Mouse (Mus musculus) liver, postnatal 0 days (tissue): ENCODE measurements at regions not wholly inside any gene's neighbourhood (a gene's known extent, or its start where the extent isn't known, plus 50 kb on each side); places are given as distances from the start of the nearest gene placed in this dataset.
A peak's percentile ranks its signal among the peaks of the same experiment; 100 is the strongest.

Experiments used
- ATAC-seq: fragments of 200-750 bp; cut with Nextera tagmentation; 2 replicates; pipeline ENCODE4 v1.8.0; 2017; ENCODE audit warnings: mild to moderate bottlenecking, moderate library complexity
- DNase-seq: peaks from one replicate; pipeline ENCODE4 v3.0.0-alpha.2; 2016
- H3K27ac ChIP-seq: fragments of 300-500 bp; sonication (generic); 2 replicates; pipeline ENCODE4 v1.5.1; 2014; ENCODE audit warnings: antibody characterized with exemption, moderate library complexity, mild to moderate bottlenecking, low read depth
- H3K27me3 ChIP-seq: fragments of 300-500 bp; sonication (generic); 2 replicates; pipeline ENCODE4 v1.6.1; 2014; ENCODE audit warnings: low read length, control low read depth, mixed read lengths; ENCODE audit not compliant: insufficient read depth
- H3K36me3 ChIP-seq: fragments of 300-500 bp; sonication (generic); replicated peaks from 2 replicates; pipeline ENCODE4 v1.6.1; 2014; ENCODE audit warnings: mild to moderate bottlenecking, control low read depth, low read length, moderate library complexity, mixed read lengths; ENCODE audit not compliant: insufficient read depth
- H3K4me1 ChIP-seq: fragments of 300-500 bp; sonication (generic); 2 replicates; pipeline ENCODE4 v1.6.1; 2014; ENCODE audit warnings: antibody characterized with exemption, mild to moderate bottlenecking, control low read depth; ENCODE audit not compliant: insufficient read depth
- H3K4me2 ChIP-seq: fragments of 300-500 bp; sonication (generic); 2 replicates; pipeline ENCODE4 v1.6.1; 2014; ENCODE audit warnings: low read depth, mild to moderate bottlenecking, low read length, moderate library complexity, mixed read lengths
- H3K4me3 ChIP-seq: fragments of 300-500 bp; sonication (generic); 2 replicates; pipeline ENCODE4 v1.5.1; 2014; ENCODE audit warnings: low read depth, low read length
- H3K9ac ChIP-seq: fragments of 300-500 bp; sonication (generic); replicated peaks from 2 replicates; pipeline ENCODE4 v1.6.1; 2014; ENCODE audit warnings: mild to moderate bottlenecking, moderate library complexity
- H3K9me3 ChIP-seq: fragments of 300-500 bp; sonication (generic); 2 replicates; pipeline ENCODE4 v1.6.1; 2016; ENCODE audit warnings: mild to moderate bottlenecking, control low read depth, low read length, mixed read lengths
- CTCF ChIP-seq: sonication (generic); IDR thresholded peaks from 2 replicates; pipeline ENCODE4 v1.5.1; 2016; ENCODE audit warnings: antibody characterized with exemption, low read depth
- EP300 ChIP-seq: IDR thresholded peaks from 2 replicates; pipeline ENCODE4 v1.6.1; 2016; ENCODE audit warnings: antibody characterized with exemption, low read depth, mild to moderate bottlenecking
- WGBS: fragments of 180-500 bp; shearing (Covaris S2); extraction: QIAGEN DNeasy Blood & Tissue Kit; methylation state at CpG from one replicate; pipeline ENCODE4 v1.1.7; 2014; ENCODE audit not compliant: insufficient replicate concordance; 5-methylcytosine and 5-hydroxymethylcytosine counted together

DNA sequence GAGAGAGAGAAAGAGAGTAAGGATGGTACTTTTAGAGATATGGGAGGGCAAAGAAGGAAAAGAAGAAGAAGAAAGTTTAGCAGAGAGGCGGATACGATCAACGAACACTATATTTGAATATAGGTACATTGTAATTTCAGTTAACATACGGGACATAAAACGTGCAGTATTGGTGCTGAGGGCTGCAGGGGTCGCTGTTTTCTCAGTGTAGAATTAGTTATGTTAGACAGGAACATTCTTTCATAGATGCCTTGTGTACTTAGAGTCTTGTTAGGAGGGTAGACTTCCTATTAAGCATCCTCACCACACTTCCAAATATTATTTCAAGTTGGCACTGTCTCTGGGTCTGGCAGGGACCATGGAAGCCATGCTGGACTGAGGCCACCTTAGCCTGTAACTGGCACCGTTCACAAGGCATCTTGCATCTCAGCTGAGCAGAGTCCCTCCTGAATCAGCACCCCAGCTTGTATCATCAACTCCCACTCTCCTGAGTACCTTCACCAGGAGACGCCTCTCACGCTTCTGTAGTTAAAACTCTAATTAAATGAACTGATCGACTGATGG, 107.3 kb upstream of the Eef2kmt start:
- ATAC-seq (no peak), DNase-seq (no peak)
- Histone ChIP-seq H3K4me3 (no peak overlapping the region), H3K4me2 (no peak overlapping the region), H3K9me3 (no peaks in the 10 kb centered on the region), H3K36me3 (no peaks in the 10 kb centered on the region), H3K9ac (no peak overlapping the region), H3K27ac (no peak overlapping the region), H3K4me1 (no peaks in the 10 kb centered on the region), H3K27me3 (no peaks in the 10 kb centered on the region)
- 73% methylated on average over 10 of the region's 10 CpGs for WGBS
- TF ChIP-seq CTCF (peak; percentile 16; the same call in 1 of the 2 replicates), EP300 (no peak)

GRCm38 (mm10) chr16:5359193-5359592, 103.4 kb upstream of the Eef2kmt start:
- no peak for ATAC-seq
- DNase-seq = no peak
- Histone ChIP-seq H3K4me1 (no peaks in the 10 kb centered on the region), H3K4me3 (no peak overlapping the region), H3K36me3 (no peaks in the 10 kb centered on the region), H3K9ac (no peak overlapping the region), H3K27me3 (no peaks in the 10 kb centered on the region), H3K27ac (no peak overlapping the region), H3K9me3 (no peaks in the 10 kb centered on the region), H3K4me2 (no peak overlapping the region)
- TF ChIP-seq EP300 (no peak), CTCF (no peak)
- 29% methylated on average over 4 of the region's 4 CpGs for WGBS

- H3K4me1 ChIP-seq = no peaks in the 10 kb centered on the region
- no peak overlapping the region for H3K9ac ChIP-seq
- no peaks in the 10 kb centered on the region for H3K36me3 ChIP-seq
- 56% methylated on average over 2 of the region's 2 CpGs for WGBS
- DNase-seq = no peak
- H3K27me3 ChIP-seq = no peaks in the 10 kb centered on the region
- H3K4me3 ChIP-seq = no peak overlapping the region
- no peak for ATAC-seq
- no peaks in the 10 kb centered on the region for H3K9me3 ChIP-seq
- TF ChIP-seq CTCF = no peak
- no peak for TF ChIP-seq EP300
- no peak overlapping the region for H3K27ac ChIP-seq
- no peak overlapping the region for H3K4me2 ChIP-seq
These were observed 98.1 kb upstream of the Eef2kmt start for GRCm38 (mm10) chr16:5353881-5354280.

- Histone ChIP-seq H3K9me3 (no peaks in the 10 kb centered on the region), H3K9ac (no peak overlapping the region), H3K36me3 (no peaks in the 10 kb centered on the region), H3K27me3 (no peaks in the 10 kb centered on the region), H3K4me1 (no peaks in the 10 kb centered on the region), H3K4me3 (no peak overlapping the region), H3K4me2 (peak overlapping the region; percentile 22; the same call in 1 of the 2 replicates), H3K27ac (no peak overlapping the region)
- DNase-seq (peak; percentile 71), ATAC-seq (peak; percentile 75)
- 3% methylated on average over 18 of the region's 18 CpGs for WGBS
- TF ChIP-seq EP300 (no peak), CTCF (no peak)
These were observed 96.2 kb upstream of the Eef2kmt start for GRCm38 (mm10) chr16:5351890-5352571.

DNA sequence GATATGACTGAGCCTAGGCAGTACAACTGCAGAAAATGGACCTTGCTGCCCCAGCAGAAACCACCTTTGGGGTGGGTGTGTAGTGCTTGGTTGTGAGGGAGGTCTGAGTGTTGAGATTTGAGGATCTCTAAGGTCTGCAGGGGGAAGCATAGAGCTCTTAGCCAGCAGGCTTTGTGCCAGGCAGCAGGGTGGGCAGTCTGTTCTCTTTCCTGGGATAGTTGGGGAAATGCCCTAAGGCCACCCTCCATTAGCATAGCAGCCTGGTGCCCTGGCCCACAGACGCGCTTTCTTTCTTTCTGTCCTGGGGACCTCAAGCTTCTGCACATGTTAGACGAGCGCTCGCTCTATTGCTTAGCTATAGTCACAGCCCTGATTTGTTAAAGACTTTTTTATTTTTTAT, 91.4 kb upstream of the Eef2kmt start:
- ATAC-seq (no peak), DNase-seq (no peak)
- 83% methylated on average over 5 of the region's 5 CpGs for WGBS
- TF ChIP-seq EP300 (no peak), CTCF (no peak)
- H3K9me3 ChIP-seq = no peaks in the 10 kb centered on the region
- no peaks in the 10 kb centered on the region for H3K36me3 ChIP-seq
- H3K27ac ChIP-seq = no peak overlapping the region
- no peak overlapping the region for H3K4me2 ChIP-seq
- no peak overlapping the region for H3K9ac ChIP-seq
- no peak overlapping the region for H3K4me3 ChIP-seq
- H3K4me1 ChIP-seq = no peaks in the 10 kb centered on the region
- no peaks in the 10 kb centered on the region for H3K27me3 ChIP-seq

DNA sequence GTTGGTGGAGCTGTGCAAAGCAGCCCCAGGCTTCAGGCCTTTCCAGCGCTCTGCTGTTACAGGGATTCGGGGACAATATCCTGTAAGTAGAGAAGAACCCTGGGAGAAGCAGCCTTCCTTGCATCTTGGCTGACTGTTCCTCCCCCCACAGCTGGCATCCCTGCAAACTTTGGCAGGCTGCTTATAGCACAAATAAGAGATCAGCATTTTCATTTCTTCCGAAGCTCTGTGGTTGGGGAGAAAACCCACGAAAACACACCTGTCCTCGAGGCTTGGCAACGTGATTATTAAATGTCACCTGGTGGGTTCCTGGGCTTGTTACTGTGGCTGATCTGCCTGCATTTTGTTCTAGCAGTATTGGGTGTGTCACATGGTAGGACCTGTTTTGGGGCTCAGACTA, 86.5 kb upstream of the Eef2kmt start:
- Histone ChIP-seq H3K4me1 (no peaks in the 10 kb centered on the region), H3K9ac (no peak overlapping the region), H3K36me3 (no peaks in the 10 kb centered on the region), H3K4me2 (no peak overlapping the region), H3K4me3 (no peak overlapping the region), H3K27ac (no peak overlapping the region), H3K27me3 (no peaks in the 10 kb centered on the region), H3K9me3 (no peaks in the 10 kb centered on the region; the same call in 1 of the 2 replicates)
- TF ChIP-seq EP300 (no peak), CTCF (no peak)
- DNase-seq = no peak
- WGBS = 73% methylated on average over 6 of the region's 6 CpGs
- ATAC-seq = no peak
